Mouse (Mus musculus): ENCODE results near the gene Golt1a. TPM values are rescaled to one million over a fixed set of nuclear protein-coding genes. Genes with fewer than 3 reads are reported as not detected.

Golt1a gene
- polyA plus RNA-seq, 1 experiment: 0.07 TPM

- no peak for TF ChIP-seq CTCF (IDR thresholded peaks at IDR 0.05; ENCODE audit: borderline replicate concordance, control insufficient read depth, extremely low read depth, insufficient read depth, low read length, poor library complexity)
- no peak overlapping the region for H3K27ac ChIP-seq (ENCODE audit: control insufficient read depth, insufficient read depth, low read length)
- no peaks in the 10 kb centered on the region for H3K4me1 ChIP-seq (replicated peaks; ENCODE audit: control insufficient read depth, insufficient read depth, low read length)
- WGBS: 73% methylated on average over 15 of the region's 15 CpGs
- H3K4me3 ChIP-seq (ENCODE audit: control insufficient read depth, insufficient read depth, low read length): no peak overlapping the region
- no peaks in the 10 kb centered on the region for H3K27me3 ChIP-seq (ENCODE audit: control insufficient read depth, insufficient read depth, low read length)
- no peak for DNase-seq
- H3K36me3 ChIP-seq (ENCODE audit: control insufficient read depth, insufficient read depth, low read length): no peaks in the 10 kb centered on the region
These were observed 30.5 kb upstream of the Golt1a start for GRCm38 (mm10) chr1:133278946-133279631.

GRCm38 (mm10) chr1:133279632-133280093 lies 29.9 kb upstream of the Golt1a start:
- no peaks in the 10 kb centered on the region for H3K36me3 ChIP-seq (ENCODE audit: control insufficient read depth, insufficient read depth, low read length)
- H3K4me1 ChIP-seq (replicated peaks; ENCODE audit: control insufficient read depth, insufficient read depth, low read length): no peaks in the 10 kb centered on the region
- H3K27ac ChIP-seq (ENCODE audit: control insufficient read depth, insufficient read depth, low read length): no peak overlapping the region
- H3K27me3 ChIP-seq (ENCODE audit: control insufficient read depth, insufficient read depth, low read length): no peaks in the 10 kb centered on the region
- no peak overlapping the region for H3K4me3 ChIP-seq (ENCODE audit: control insufficient read depth, insufficient read depth, low read length)
- TF ChIP-seq CTCF (IDR thresholded peaks at IDR 0.05; ENCODE audit: borderline replicate concordance, control insufficient read depth, extremely low read depth, insufficient read depth, low read length, poor library complexity) (no peak), POLR2A (IDR thresholded peaks at IDR 0.05; ENCODE audit: control insufficient read depth, extremely low read depth, insufficient read depth, low read length, poor library complexity) (no peak)
- WGBS: 91% methylated on average over 11 of the region's 11 CpGs
- DNase-seq: no peak

- H3K4me3 ChIP-seq (ENCODE audit: control insufficient read depth, insufficient read depth, low read length): no peak overlapping the region
- no peak for TF ChIP-seq CTCF (IDR thresholded peaks at IDR 0.05; ENCODE audit: borderline replicate concordance, control insufficient read depth, extremely low read depth, insufficient read depth, low read length, poor library complexity)
- TF ChIP-seq POLR2A (IDR thresholded peaks at IDR 0.05; ENCODE audit: control insufficient read depth, extremely low read depth, insufficient read depth, low read length, poor library complexity): no peak
- no peaks in the 10 kb centered on the region for H3K27me3 ChIP-seq (ENCODE audit: control insufficient read depth, insufficient read depth, low read length)
- no peaks in the 10 kb centered on the region for H3K36me3 ChIP-seq (ENCODE audit: control insufficient read depth, insufficient read depth, low read length)
- no peak overlapping the region for H3K27ac ChIP-seq (ENCODE audit: control insufficient read depth, insufficient read depth, low read length)
- WGBS: 90% methylated on average over 2 of the region's 2 CpGs
- H3K4me1 ChIP-seq (replicated peaks; ENCODE audit: control insufficient read depth, insufficient read depth, low read length): no peaks in the 10 kb centered on the region
- DNase-seq: no peak
These were observed 29.1 kb upstream of the Golt1a start for GRCm38 (mm10) chr1:133280537-133280936.

- no peak for DNase-seq
- no peaks in the 10 kb centered on the region for H3K36me3 ChIP-seq (ENCODE audit: control insufficient read depth, insufficient read depth, low read length)
- no peak overlapping the region for H3K4me3 ChIP-seq (ENCODE audit: control insufficient read depth, insufficient read depth, low read length)
- H3K27ac ChIP-seq (ENCODE audit: control insufficient read depth, insufficient read depth, low read length): no peak overlapping the region
- WGBS: 94% methylated on average over 7 of the region's 7 CpGs
- H3K27me3 ChIP-seq (ENCODE audit: control insufficient read depth, insufficient read depth, low read length): no peaks in the 10 kb centered on the region; the same call in 1 of the 2 replicates
- no peak for TF ChIP-seq POLR2A (IDR thresholded peaks at IDR 0.05; ENCODE audit: control insufficient read depth, extremely low read depth, insufficient read depth, low read length, poor library complexity)
- TF ChIP-seq CTCF (IDR thresholded peaks at IDR 0.05; ENCODE audit: borderline replicate concordance, control insufficient read depth, extremely low read depth, insufficient read depth, low read length, poor library complexity): no peak
- H3K4me1 ChIP-seq (replicated peaks; ENCODE audit: control insufficient read depth, insufficient read depth, low read length): no peaks in the 10 kb centered on the region
These were observed 23.7 kb upstream of the Golt1a start for GRCm38 (mm10) chr1:133285907-133286306.

- Histone ChIP-seq H3K4me1 (replicated peaks; ENCODE audit: control insufficient read depth, insufficient read depth, low read length) (no peaks in the 10 kb centered on the region), H3K27me3 (ENCODE audit: control insufficient read depth, insufficient read depth, low read length) (no peaks in the 10 kb centered on the region; the same call in 1 of the 2 replicates), H3K36me3 (ENCODE audit: control insufficient read depth, insufficient read depth, low read length) (no peaks in the 10 kb centered on the region), H3K4me3 (ENCODE audit: control insufficient read depth, insufficient read depth, low read length) (no peak overlapping the region), H3K27ac (ENCODE audit: control insufficient read depth, insufficient read depth, low read length) (no peak overlapping the region)
- TF ChIP-seq POLR2A (IDR thresholded peaks at IDR 0.05; ENCODE audit: control insufficient read depth, extremely low read depth, insufficient read depth, low read length, poor library complexity): no peak
- TF ChIP-seq CTCF (IDR thresholded peaks at IDR 0.05; ENCODE audit: borderline replicate concordance, control insufficient read depth, extremely low read depth, insufficient read depth, low read length, poor library complexity): no peak
- no peak for DNase-seq
- WGBS: 93% methylated on average over 4 of the region's 4 CpGs
These were observed 22.5 kb upstream of the Golt1a start for GRCm38 (mm10) chr1:133287051-133287450.

GRCm38 (mm10) chr1:133287880-133288279 lies 21.7 kb upstream of the Golt1a start:
- H3K27ac ChIP-seq (ENCODE audit: control insufficient read depth, insufficient read depth, low read length): no peak overlapping the region
- WGBS: 96% methylated on average over 12 of the region's 12 CpGs
- H3K27me3 ChIP-seq (ENCODE audit: control insufficient read depth, insufficient read depth, low read length): no peaks in the 10 kb centered on the region; the same call in 1 of the 2 replicates
- no peak for DNase-seq
- no peaks in the 10 kb centered on the region for H3K4me1 ChIP-seq (replicated peaks; ENCODE audit: control insufficient read depth, insufficient read depth, low read length)
- no peaks in the 10 kb centered on the region for H3K36me3 ChIP-seq (ENCODE audit: control insufficient read depth, insufficient read depth, low read length)
- H3K4me3 ChIP-seq (ENCODE audit: control insufficient read depth, insufficient read depth, low read length): no peak overlapping the region
- TF ChIP-seq POLR2A (IDR thresholded peaks at IDR 0.05; ENCODE audit: control insufficient read depth, extremely low read depth, insufficient read depth, low read length, poor library complexity) (no peak), CTCF (IDR thresholded peaks at IDR 0.05; ENCODE audit: borderline replicate concordance, control insufficient read depth, extremely low read depth, insufficient read depth, low read length, poor library complexity) (no peak)
